Mouse (Mus musculus): ENCODE data around the gene Pigk. TPM values are rescaled to one million over a fixed set of nuclear protein-coding genes. Genes with fewer than 3 reads are reported as not detected.
A peak's percentile ranks its signal among the peaks of the same experiment; 100 is the strongest.

Pigk gene
- polyA plus RNA-seq, 1 experiment from 2014 or later, result 24.2 TPM

DNA sequence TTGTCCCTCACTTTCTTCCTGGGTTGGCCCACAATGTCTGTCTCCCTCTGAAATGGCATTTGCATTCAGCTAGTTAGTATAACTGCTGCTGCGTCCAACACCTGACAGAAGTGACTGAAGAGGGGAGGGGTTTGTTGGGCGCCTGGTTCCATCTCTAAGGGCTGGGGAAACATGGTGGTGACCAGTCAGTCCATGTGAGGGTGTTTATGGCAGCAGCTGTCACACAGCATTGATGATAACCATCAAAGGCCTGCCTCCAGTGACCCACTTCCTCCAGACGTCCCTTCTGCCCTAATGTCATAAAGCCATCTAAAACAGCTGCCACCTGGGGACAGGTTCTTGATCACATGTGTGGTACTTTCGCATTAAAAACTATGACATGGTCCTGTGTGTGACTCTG, 212.3 kb downstream of the Pigk start:
- no peak overlapping the region for H3K4me3 ChIP-seq (replicated peaks)
- peaks cover 41% of the 10 kb centered on the region for H3K4me1 ChIP-seq (replicated peaks)
- no peak for ATAC-seq (ENCODE audit: low read depth)
- no peaks in the 10 kb centered on the region for H3K36me3 ChIP-seq
- H3K9me3 ChIP-seq (replicated peaks), result no peaks in the 10 kb centered on the region
- H3K27ac ChIP-seq, result no peak overlapping the region
- no peak overlapping the region for H3K9ac ChIP-seq
- H3K4me2 ChIP-seq, result no peak overlapping the region
- no peaks in the 10 kb centered on the region for H3K27me3 ChIP-seq
- no peak for DNase-seq
- WGBS (ENCODE audit: insufficient replicate concordance), result 35% methylated on average over 4 of the region's 4 CpGs

DNA sequence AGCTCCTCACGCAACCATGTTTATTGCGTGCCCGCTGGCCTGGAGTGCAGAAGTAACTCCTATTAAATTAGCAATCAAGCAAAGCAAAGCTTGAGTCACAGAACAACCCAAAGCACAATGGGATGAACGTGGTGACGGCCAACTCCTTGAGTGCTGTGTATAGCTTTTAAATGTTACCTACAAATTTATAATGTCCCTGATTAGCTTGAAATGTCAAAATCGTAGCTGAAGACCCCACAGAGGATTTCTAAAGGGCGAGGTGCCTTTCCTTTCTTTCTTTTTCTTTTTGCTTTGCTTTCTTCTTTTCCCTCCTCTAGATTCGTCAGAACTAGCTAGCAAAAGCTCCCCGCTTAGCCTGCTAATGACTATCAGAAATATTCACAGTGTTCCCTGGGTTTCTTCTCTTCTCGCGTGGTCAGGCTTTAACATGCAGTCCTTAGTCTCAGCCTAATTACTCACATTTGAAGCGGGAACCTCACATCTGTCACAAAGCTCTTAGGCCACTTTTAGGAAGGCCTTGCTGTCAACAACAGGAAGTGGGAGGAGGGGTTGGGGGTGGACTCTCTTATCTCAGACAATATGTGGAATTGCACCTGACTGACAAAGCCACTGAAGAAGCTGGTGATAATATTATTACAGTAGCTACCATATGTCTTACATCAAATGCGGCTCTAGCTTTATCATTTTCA, 214.5 kb downstream of the Pigk start:
- Histone ChIP-seq H3K4me1 (replicated peaks) (peaks cover 41% of the 10 kb centered on the region), H3K9me3 (replicated peaks) (no peaks in the 10 kb centered on the region), H3K36me3 (no peaks in the 10 kb centered on the region), H3K4me3 (replicated peaks) (no peak overlapping the region), H3K27ac (peak overlapping the region; percentile 37; the same call in 1 of the 2 replicates), H3K27me3 (no peaks in the 10 kb centered on the region), H3K4me2 (0 out of 2 replicates have a peak overlapping the region, but pooled peaks have one; percentile 32), H3K9ac (no peak overlapping the region)
- 35% methylated on average over 13 of the region's 13 CpGs for WGBS (ENCODE audit: insufficient replicate concordance)
- DNase-seq, result no peak
- ATAC-seq (ENCODE audit: low read depth), result peak; percentile 52

DNA sequence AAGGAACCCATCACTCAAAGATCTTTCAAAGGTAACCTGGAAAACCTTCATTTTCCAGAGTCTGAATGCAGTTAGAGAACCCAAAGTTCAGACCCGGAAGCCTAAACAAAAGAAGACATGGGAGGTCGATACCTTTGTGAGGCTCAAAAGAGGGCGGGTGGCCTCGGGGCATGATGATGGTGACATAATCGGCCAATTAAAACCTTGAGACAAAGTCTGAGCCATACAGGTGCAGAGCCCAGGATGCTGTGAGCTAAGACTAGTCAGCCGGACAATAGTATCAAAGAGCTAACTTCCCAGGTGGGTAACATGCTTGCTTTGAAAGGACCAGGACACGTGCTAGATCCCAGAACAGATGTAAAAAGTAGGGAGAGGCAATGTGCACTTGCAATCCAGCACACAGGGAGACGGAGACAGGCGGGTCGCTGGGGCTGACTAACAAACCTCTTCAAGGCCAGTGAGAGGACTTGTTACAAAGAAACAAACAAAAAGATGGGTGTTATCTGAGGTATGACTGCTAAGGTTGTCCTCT, 215.4 kb downstream of the Pigk start:
- no peak for DNase-seq
- Histone ChIP-seq H3K4me2 (peak overlapping the region; percentile 32), H3K27me3 (no peaks in the 10 kb centered on the region), H3K36me3 (no peaks in the 10 kb centered on the region), H3K27ac (no peak overlapping the region; the same call in 1 of the 2 replicates), H3K9me3 (replicated peaks) (no peaks in the 10 kb centered on the region), H3K4me3 (replicated peaks) (no peak overlapping the region), H3K9ac (no peak overlapping the region), H3K4me1 (replicated peaks) (peaks cover 41% of the 10 kb centered on the region)
- ATAC-seq (ENCODE audit: low read depth), result peak; percentile 13
- 56% methylated on average over 10 of the region's 10 CpGs for WGBS (ENCODE audit: insufficient replicate concordance)

DNA sequence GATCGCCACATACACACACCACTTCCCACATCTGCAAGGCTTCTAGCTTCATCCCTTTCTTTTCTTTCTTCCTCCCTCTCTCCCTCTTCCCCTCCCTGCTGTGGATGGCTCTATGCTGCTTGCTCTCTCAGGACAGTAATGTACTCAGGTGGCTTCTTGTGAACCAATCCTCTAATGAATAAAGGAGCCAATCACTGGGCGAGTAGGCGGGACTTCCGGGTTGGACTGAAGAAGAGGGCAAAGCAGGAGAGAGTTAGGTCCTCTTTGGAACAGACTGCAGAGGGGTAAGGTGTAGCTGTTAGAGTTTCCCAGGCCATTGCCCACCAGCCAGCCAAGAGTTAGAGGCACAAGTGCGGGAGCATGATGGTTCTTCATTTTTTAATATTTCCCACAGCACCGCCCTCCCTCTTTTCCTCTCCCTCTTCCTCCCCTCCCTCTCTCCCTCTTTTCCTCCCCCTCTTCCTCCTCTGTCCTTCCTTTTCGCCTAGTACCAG, 215.9 kb downstream of the Pigk start:
- H3K4me2 ChIP-seq, result peak overlapping the region; percentile 32

DNA sequence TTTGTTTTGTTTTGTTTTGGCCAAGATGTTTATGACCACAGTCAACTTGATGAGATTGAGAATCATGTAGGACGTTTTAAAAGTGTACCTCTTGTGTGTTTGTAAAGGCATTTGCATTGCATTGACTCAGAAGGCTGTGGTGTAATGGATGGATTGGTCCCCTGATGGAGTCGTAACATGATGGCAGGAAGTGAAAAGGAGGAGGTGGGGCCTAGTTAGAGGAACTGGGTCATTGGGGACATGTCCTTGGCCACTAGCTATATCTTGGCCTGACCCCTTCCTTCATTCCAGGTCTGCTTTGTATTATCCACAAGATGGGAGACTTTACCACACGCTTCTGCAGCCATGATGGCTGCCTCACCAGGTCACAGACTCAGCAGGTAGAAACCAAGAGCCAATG, 217.5 kb downstream of the Pigk start:
- no peak overlapping the region for H3K4me2 ChIP-seq
- no peaks in the 10 kb centered on the region for H3K9me3 ChIP-seq (replicated peaks)
- no peak for ATAC-seq (ENCODE audit: low read depth)
- no peak overlapping the region for H3K27ac ChIP-seq
- H3K36me3 ChIP-seq, result no peaks in the 10 kb centered on the region
- no peak overlapping the region for H3K4me3 ChIP-seq (replicated peaks)
- H3K4me1 ChIP-seq (replicated peaks), result peaks cover 34% of the 10 kb centered on the region
- H3K9ac ChIP-seq, result no peak overlapping the region
- no peak for DNase-seq
- WGBS (ENCODE audit: insufficient replicate concordance), result 64% methylated on average over 3 of the region's 3 CpGs
- H3K27me3 ChIP-seq, result no peaks in the 10 kb centered on the region

More for the DNA sequence above, 215.9 kb downstream of the Pigk start:
- Histone ChIP-seq H3K4me3 (replicated peaks) (0 out of 2 replicates have a peak overlapping the region, but pooled peaks have one; percentile 4), H3K4me1 (replicated peaks) (peaks cover 39% of the 10 kb centered on the region), H3K27me3 (no peaks in the 10 kb centered on the region), H3K9ac (no peak overlapping the region), H3K9me3 (replicated peaks) (no peaks in the 10 kb centered on the region), H3K27ac (no peak overlapping the region), H3K36me3 (no peaks in the 10 kb centered on the region)
- DNase-seq (no peak), ATAC-seq (ENCODE audit: low read depth) (peak; percentile 75)
- 49% methylated on average over 7 of the region's 7 CpGs for WGBS (ENCODE audit: insufficient replicate concordance)

DNA sequence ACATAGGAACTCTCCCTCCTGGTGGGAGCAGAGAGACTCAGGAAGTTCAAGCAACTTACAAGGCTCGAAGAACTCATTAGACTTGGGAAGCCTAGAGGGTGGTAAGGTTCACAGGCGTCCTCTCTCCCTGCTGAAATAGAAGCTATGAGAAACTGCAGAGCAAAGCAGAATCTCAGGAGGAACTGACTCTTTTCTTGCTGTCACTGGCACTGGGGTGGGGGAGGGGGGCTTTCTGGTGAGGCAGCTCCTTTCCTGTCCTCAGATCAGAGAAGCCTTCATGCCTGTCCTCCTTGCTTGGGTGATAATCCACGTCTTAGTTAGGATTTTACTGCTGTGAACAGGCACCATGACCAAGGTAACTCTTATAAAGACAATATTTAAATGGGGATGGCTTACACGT, 218.2 kb downstream of the Pigk start:
- ATAC-seq (ENCODE audit: low read depth), result no peak
- H3K4me1 ChIP-seq (replicated peaks), result peaks cover 36% of the 10 kb centered on the region

DNA sequence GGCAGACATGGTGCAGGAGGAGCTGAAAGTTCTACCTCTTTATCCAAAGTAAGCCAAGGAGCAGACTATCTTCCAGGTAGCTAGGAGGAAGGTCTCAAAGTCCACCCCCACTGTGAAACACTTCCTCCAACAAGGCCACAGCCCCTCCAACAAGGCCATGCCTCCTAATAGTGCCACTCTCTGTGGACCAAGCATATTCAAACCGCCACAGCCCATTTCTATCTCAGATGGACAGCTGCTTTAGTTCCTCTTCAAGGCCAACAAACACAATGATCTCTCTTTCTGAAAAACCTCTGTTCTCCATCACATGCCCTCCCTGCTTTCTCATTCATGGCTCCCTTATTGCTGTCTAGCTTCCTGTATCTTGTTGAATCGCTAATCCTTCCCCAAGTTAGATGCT, 218.6 kb downstream of the Pigk start:
- no peaks in the 10 kb centered on the region for H3K9me3 ChIP-seq (replicated peaks)
- WGBS (ENCODE audit: insufficient replicate concordance), result 46% methylated on average over 2 of the region's 2 CpGs
- no peak for DNase-seq
- H3K36me3 ChIP-seq, result no peaks in the 10 kb centered on the region
- ATAC-seq (ENCODE audit: low read depth), result no peak
- H3K27me3 ChIP-seq, result no peaks in the 10 kb centered on the region
- H3K4me1 ChIP-seq (replicated peaks), result peaks cover 36% of the 10 kb centered on the region
- H3K27ac ChIP-seq, result no peak overlapping the region
- H3K4me2 ChIP-seq, result no peak overlapping the region
- no peak overlapping the region for H3K9ac ChIP-seq
- no peak overlapping the region for H3K4me3 ChIP-seq (replicated peaks)

More for the DNA sequence above, 218.2 kb downstream of the Pigk start:
- H3K36me3 ChIP-seq, result no peaks in the 10 kb centered on the region
- no peak overlapping the region for H3K4me2 ChIP-seq
- no peaks in the 10 kb centered on the region for H3K9me3 ChIP-seq (replicated peaks)
- no peak for DNase-seq
- 34% methylated on average over 4 of the region's 4 CpGs for WGBS (ENCODE audit: insufficient replicate concordance)
- H3K27me3 ChIP-seq, result no peaks in the 10 kb centered on the region
- no peak overlapping the region for H3K4me3 ChIP-seq (replicated peaks)
- H3K9ac ChIP-seq, result no peak overlapping the region
- H3K27ac ChIP-seq, result no peak overlapping the region

DNA sequence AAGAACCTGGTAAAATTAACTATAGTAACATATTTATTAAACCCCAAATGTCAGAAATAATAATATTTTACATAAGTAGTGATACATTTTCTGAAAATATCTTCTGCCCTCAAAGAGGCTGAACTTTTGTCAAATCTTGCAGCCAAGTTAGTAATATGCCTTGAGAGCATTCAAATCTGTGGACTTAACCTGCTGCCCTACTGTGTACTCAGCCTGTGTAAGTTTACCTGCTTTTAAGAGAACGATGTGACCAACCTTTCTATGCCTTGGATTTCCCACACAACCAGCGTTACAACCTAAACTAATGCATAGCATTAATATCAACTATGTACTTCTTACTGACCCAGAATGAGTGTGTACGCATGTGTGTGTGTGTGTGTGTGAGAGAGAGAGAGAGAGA, 219.8 kb downstream of the Pigk start:
- Histone ChIP-seq H3K27me3 (no peaks in the 10 kb centered on the region), H3K9ac (no peak overlapping the region), H3K27ac (no peak overlapping the region), H3K4me1 (replicated peaks) (peaks cover 29% of the 10 kb centered on the region), H3K9me3 (replicated peaks) (no peaks in the 10 kb centered on the region), H3K36me3 (no peaks in the 10 kb centered on the region), H3K4me2 (no peak overlapping the region), H3K4me3 (replicated peaks) (no peak overlapping the region)
- no peak for DNase-seq
- 85% methylated on average over 3 of the region's 3 CpGs for WGBS (ENCODE audit: insufficient replicate concordance)
- ATAC-seq (ENCODE audit: low read depth), result no peak

DNA sequence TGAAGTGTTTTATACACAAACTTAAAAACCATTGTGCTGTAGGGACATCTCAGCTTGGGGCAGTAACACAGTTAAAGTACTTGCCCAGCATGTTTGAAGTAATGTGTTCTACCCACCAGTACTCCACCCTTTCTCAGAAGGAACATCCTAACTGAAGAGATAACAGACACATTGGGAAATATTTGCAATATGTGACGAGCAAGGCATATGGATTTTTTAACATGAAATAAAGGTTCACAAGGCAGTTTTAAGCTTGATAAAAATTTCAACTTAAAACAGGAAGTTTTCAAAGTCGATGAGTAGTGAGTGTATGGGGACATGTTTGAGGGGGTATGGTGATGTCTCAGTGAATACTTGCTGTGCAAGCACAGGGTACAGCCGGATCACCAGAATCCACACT, 222.4 kb downstream of the Pigk start:
- no peak overlapping the region for H3K4me3 ChIP-seq (replicated peaks)
- H3K27me3 ChIP-seq, result no peaks in the 10 kb centered on the region
- DNase-seq, result no peak
- peaks cover 12% of the 10 kb centered on the region for H3K4me1 ChIP-seq (replicated peaks)
- no peak overlapping the region for H3K9ac ChIP-seq
- no peak for ATAC-seq (ENCODE audit: low read depth)
- no peaks in the 10 kb centered on the region for H3K9me3 ChIP-seq (replicated peaks)
- H3K4me2 ChIP-seq, result no peak overlapping the region
- whole genome bisulfite sequencing (ENCODE audit: insufficient replicate concordance), result 46% methylated on average over 3 of the region's 3 CpGs
- H3K36me3 ChIP-seq, result no peaks in the 10 kb centered on the region
- H3K27ac ChIP-seq, result no peak overlapping the region

DNA sequence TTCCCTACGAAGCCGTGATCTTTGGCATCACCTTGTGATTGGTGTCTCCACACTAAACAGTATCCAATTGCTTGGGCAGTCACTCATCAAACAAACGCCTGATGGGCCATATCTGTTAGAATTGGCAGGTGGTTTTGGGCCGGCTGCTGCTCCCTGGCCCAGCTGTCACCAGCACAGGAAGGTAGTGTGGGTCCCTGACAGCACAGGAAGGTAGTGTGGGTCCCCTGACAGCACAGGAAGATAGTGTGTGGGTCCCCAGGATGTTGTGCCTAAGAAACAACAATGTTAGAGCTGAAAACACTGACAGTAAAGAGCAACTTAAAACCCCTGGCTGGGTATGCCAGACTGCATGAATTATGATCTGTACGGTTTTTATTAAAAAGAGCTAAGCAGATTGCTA, 227.8 kb downstream of the Pigk start:
- no peak overlapping the region for H3K9ac ChIP-seq
- H3K36me3 ChIP-seq, result no peaks in the 10 kb centered on the region
- H3K4me3 ChIP-seq (replicated peaks), result no peak overlapping the region
- 54% methylated on average over 5 of the region's 5 CpGs for WGBS (ENCODE audit: insufficient replicate concordance)
- no peaks in the 10 kb centered on the region for H3K27me3 ChIP-seq
- ATAC-seq (ENCODE audit: low read depth) (no peak), DNase-seq (no peak)
- no peak overlapping the region for H3K27ac ChIP-seq
- peaks cover 10% of the 10 kb centered on the region for H3K4me1 ChIP-seq (replicated peaks)
- H3K9me3 ChIP-seq (replicated peaks), result no peaks in the 10 kb centered on the region
- H3K4me2 ChIP-seq, result no peak overlapping the region

DNA sequence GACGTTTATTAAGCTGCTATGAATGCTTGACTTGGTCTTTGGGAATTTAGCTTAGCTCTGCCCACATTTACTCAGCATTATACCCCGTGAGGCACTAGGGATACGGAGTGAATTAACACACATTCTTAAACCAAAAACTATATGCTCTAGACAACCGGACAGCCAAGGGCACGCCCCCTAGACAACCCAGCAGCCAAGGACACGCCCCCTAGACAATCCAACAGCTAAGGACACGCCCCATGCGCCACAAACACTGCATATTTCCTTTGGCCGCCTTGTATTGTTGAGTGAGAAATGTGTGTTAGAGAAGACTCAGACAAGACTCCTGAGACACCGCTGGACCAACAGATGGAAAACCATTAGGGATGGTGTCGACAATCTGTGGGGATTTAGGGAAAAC, 229.1 kb downstream of the Pigk start:
- DNase-seq, result no peak

DNA sequence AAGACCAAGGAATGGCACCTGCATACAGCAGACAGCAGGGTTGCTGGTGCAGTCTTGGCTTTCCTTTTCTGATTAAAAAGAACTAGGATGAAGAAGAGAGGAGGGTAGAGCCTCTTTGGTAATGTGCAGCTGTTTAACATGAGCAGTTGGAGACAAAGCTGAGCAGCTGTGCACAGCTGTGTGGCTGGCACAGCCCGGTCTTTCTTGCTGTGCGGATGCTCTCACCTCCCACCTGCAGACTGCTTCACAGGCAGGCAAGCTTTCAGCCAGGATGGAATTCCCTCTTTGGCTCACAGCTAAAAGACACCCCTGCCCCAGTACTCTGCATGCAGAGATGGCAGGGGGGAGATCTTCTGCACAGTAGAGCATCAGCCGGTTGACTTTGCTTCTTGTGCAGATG, 230.9 kb downstream of the Pigk start:
- Histone ChIP-seq H3K4me1 (replicated peaks) (peaks cover 24% of the 10 kb centered on the region), H3K9me3 (replicated peaks) (no peaks in the 10 kb centered on the region), H3K9ac (no peak overlapping the region), H3K27ac (no peak overlapping the region), H3K4me3 (replicated peaks) (no peak overlapping the region), H3K36me3 (no peaks in the 10 kb centered on the region), H3K27me3 (no peaks in the 10 kb centered on the region), H3K4me2 (no peak overlapping the region)
- DNase-seq (no peak), ATAC-seq (ENCODE audit: low read depth) (no peak)
- WGBS (ENCODE audit: insufficient replicate concordance), result 88% methylated on average over 3 of the region's 3 CpGs

More for the DNA sequence above, 229.1 kb downstream of the Pigk start:
- Histone ChIP-seq H3K4me2 (no peak overlapping the region), H3K27ac (no peak overlapping the region), H3K4me3 (replicated peaks) (no peak overlapping the region), H3K36me3 (no peaks in the 10 kb centered on the region), H3K9me3 (replicated peaks) (no peaks in the 10 kb centered on the region), H3K9ac (no peak overlapping the region), H3K4me1 (replicated peaks) (peaks cover 8% of the 10 kb centered on the region), H3K27me3 (no peaks in the 10 kb centered on the region)
- ATAC-seq (ENCODE audit: low read depth), result 0 out of 2 replicates have a peak, but pooled peaks have one; percentile 54
- 43% methylated on average over 11 of the region's 11 CpGs for WGBS (ENCODE audit: insufficient replicate concordance)
